Mouse (Mus musculus): ENCODE results near the gene Zbtb5. TPM values are rescaled to one million over a fixed set of nuclear protein-coding genes. Genes with fewer than 3 reads are reported as not detected.
A peak's percentile ranks its signal among the peaks of the same experiment; 100 is the strongest.

Gene Zbtb5
- polyA plus RNA-seq, 1 experiment from 2014 or later: 42.7 TPM

DNA sequence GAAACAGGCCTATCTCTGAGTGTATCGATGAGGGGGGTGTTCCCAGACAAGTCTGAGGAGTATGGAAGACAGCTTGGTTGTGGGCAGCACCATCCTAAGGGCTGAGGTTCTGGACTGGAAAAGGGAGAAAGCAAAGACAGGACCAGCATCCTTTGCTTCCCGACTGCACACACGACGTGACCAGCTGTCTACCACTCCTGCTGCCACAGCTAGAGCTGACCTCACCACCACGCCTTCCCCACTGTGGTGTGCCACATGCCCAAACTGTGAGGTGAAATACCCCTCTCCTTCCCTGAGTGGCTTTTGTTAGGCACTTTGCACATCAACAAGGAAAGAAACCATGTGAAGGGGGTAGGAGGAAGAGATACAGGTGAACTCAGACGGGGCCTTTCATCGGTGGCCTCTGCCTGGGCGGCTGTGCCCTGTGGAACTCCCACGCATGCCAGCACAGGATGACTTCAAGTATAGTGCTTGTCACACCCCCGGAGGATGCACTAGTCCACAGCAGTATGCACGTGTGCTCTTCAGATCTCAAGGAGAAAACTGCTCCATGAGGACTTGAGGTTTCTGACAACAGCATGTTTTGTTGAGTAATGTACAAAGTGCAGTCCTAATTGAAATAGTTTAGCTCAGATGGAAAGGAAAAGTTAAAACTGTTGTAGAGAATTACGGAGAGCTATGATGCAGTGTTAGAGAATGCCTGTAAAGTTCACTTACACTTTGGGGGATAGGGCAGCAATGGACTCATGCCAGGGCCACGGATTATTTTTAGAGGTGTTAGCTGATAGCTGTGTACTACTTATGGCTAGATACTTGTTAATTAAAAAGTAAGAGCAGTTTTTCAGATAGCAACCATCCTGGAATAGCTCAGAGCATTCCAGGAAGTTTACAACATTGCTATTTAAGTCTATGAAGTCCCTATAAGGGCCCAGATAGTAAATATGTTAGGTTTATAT is 25.5 kb upstream of the Zbtb5 start:
- Histone ChIP-seq H3K4me2 (replicated peaks; ENCODE audit: low read depth, low read length) (no peak overlapping the region), H3K4me3 (ENCODE audit: low read depth, low read length) (no peak overlapping the region), H3K9me3 (ENCODE audit: control insufficient read depth, low read length) (no peaks in the 10 kb centered on the region), H3K4me1 (replicated peaks; ENCODE audit: control insufficient read depth, insufficient read depth, low read length) (no peaks in the 10 kb centered on the region), H3K27me3 (ENCODE audit: control insufficient read depth, insufficient read depth, low read length) (no peaks in the 10 kb centered on the region), H3K27ac (ENCODE audit: low read depth, low read length) (no peak overlapping the region), H3K36me3 (ENCODE audit: control insufficient read depth, insufficient read depth, low read length) (no peaks in the 10 kb centered on the region), H3K9ac (ENCODE audit: low read depth, low read length) (no peak overlapping the region)
- DNase-seq (ENCODE audit: low spot score): no peak
- ATAC-seq (ENCODE audit: low FRiP score): no peak
- WGBS: 88% methylated on average over 13 of the region's 13 CpGs

DNA sequence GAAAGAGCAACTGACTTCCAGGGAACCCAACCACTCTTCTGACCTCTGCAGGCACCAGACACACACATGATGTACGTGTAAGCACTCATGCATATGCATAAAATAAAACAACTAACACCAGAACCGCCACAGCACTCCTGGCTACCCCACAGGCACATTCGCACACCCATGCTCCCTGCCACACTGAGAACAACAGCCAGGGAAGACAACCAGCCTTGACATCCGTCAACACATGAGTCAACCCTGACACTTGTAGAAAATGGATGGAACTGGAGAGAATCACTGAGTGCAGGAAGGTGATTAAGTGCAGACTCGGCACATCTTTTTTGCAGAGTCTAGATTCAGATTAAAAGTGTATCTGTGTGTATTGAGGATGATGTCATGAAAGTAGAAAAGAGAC is 24.4 kb upstream of the Zbtb5 start:
- no peak overlapping the region for H3K4me3 ChIP-seq (ENCODE audit: low read depth, low read length)
- DNase-seq (ENCODE audit: low spot score) (no peak), ATAC-seq (ENCODE audit: low FRiP score) (no peak)
- H3K36me3 ChIP-seq (ENCODE audit: control insufficient read depth, insufficient read depth, low read length): no peaks in the 10 kb centered on the region
- H3K27ac ChIP-seq (ENCODE audit: low read depth, low read length): no peak overlapping the region
- no peaks in the 10 kb centered on the region for H3K27me3 ChIP-seq (ENCODE audit: control insufficient read depth, insufficient read depth, low read length)
- no peaks in the 10 kb centered on the region for H3K4me1 ChIP-seq (replicated peaks; ENCODE audit: control insufficient read depth, insufficient read depth, low read length)
- H3K9ac ChIP-seq (ENCODE audit: low read depth, low read length): no peak overlapping the region
- H3K4me2 ChIP-seq (replicated peaks; ENCODE audit: low read depth, low read length): no peak overlapping the region
- WGBS: 79% methylated on average over 5 of the region's 5 CpGs
- H3K9me3 ChIP-seq (ENCODE audit: control insufficient read depth, low read length): no peaks in the 10 kb centered on the region

- no peaks in the 10 kb centered on the region for H3K36me3 ChIP-seq (ENCODE audit: control insufficient read depth, insufficient read depth, low read length)
- no peaks in the 10 kb centered on the region for H3K27me3 ChIP-seq (ENCODE audit: control insufficient read depth, insufficient read depth, low read length)
- H3K9ac ChIP-seq (ENCODE audit: low read depth, low read length): no peak overlapping the region
- H3K4me3 ChIP-seq (ENCODE audit: low read depth, low read length): no peak overlapping the region
- H3K4me2 ChIP-seq (replicated peaks; ENCODE audit: low read depth, low read length): no peak overlapping the region
- WGBS: 96% methylated on average over 10 of the region's 10 CpGs
- no peak overlapping the region for H3K27ac ChIP-seq (ENCODE audit: low read depth, low read length)
- H3K9me3 ChIP-seq (ENCODE audit: control insufficient read depth, low read length): no peaks in the 10 kb centered on the region
- no peaks in the 10 kb centered on the region for H3K4me1 ChIP-seq (replicated peaks; ENCODE audit: control insufficient read depth, insufficient read depth, low read length)
- ATAC-seq (ENCODE audit: low FRiP score) (no peak), DNase-seq (ENCODE audit: low spot score) (no peak)
Measured at GRCm38 (mm10) chr4:45036048-45036447, 23.8 kb upstream of the Zbtb5 start.

GRCm38 (mm10) chr4:45034693-45035628 is 22.7 kb upstream of the Zbtb5 start:
- H3K9me3 ChIP-seq (ENCODE audit: control insufficient read depth, low read length): no peaks in the 10 kb centered on the region

GRCm38 (mm10) chr4:45032586-45032985 is 20.4 kb upstream of the Zbtb5 start:
- no peaks in the 10 kb centered on the region for H3K9me3 ChIP-seq (ENCODE audit: control insufficient read depth, low read length)
- no peak overlapping the region for H3K4me3 ChIP-seq (ENCODE audit: low read depth, low read length)
- no peaks in the 10 kb centered on the region for H3K27me3 ChIP-seq (ENCODE audit: control insufficient read depth, insufficient read depth, low read length)
- no peak overlapping the region for H3K9ac ChIP-seq (ENCODE audit: low read depth, low read length)
- no peak for DNase-seq (ENCODE audit: low spot score)
- no peak overlapping the region for H3K4me2 ChIP-seq (replicated peaks; ENCODE audit: low read depth, low read length)
- H3K36me3 ChIP-seq (ENCODE audit: control insufficient read depth, insufficient read depth, low read length): 0 out of 2 replicates have a peak, but pooled peaks cover 2% of the 10 kb centered on the region
- H3K27ac ChIP-seq (ENCODE audit: low read depth, low read length): no peak overlapping the region
- H3K4me1 ChIP-seq (replicated peaks; ENCODE audit: control insufficient read depth, insufficient read depth, low read length): no peaks in the 10 kb centered on the region
- WGBS: 84% methylated on average over 9 of the region's 9 CpGs
- ATAC-seq (ENCODE audit: low FRiP score): no peak

More at GRCm38 (mm10) chr4:45034693-45035628, 22.7 kb upstream of the Zbtb5 start:
- Histone ChIP-seq H3K4me3 (ENCODE audit: low read depth, low read length) (no peak overlapping the region), H3K36me3 (ENCODE audit: control insufficient read depth, insufficient read depth, low read length) (no peaks in the 10 kb centered on the region), H3K27ac (ENCODE audit: low read depth, low read length) (no peak overlapping the region), H3K27me3 (ENCODE audit: control insufficient read depth, insufficient read depth, low read length) (no peaks in the 10 kb centered on the region), H3K9ac (ENCODE audit: low read depth, low read length) (no peak overlapping the region), H3K4me1 (replicated peaks; ENCODE audit: control insufficient read depth, insufficient read depth, low read length) (no peaks in the 10 kb centered on the region), H3K4me2 (replicated peaks; ENCODE audit: low read depth, low read length) (no peak overlapping the region)
- DNase-seq (ENCODE audit: low spot score) (no peak), ATAC-seq (ENCODE audit: low FRiP score) (no peak)
- WGBS: 79% methylated on average over 16 of the region's 16 CpGs

DNA sequence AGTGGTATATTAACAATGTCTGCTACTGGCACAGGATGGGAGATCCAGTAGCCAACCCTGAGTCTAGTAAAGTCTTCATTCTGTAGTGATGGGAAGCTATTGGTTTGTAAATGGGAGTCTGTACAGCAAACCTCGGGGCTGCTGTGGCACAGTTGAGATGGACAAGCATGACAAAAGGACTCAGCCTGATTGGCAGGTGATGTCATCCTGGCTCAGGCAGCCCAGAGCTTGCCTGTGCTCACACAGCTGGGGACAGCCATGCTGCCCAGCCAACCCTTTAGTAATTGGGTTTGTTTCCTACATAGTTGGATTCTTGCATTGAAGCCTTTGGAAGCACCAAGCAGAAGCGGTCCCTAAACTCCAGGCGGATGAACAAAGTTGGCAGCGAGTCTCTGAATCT is 14.2 kb upstream of the Zbtb5 start:
- H3K9me3 ChIP-seq (ENCODE audit: control insufficient read depth, low read length): no peaks in the 10 kb centered on the region
- H3K4me2 ChIP-seq (replicated peaks; ENCODE audit: low read depth, low read length): no peak overlapping the region
- no peak overlapping the region for H3K27ac ChIP-seq (ENCODE audit: low read depth, low read length)
- ATAC-seq (ENCODE audit: low FRiP score) (no peak), DNase-seq (ENCODE audit: low spot score) (no peak)
- H3K9ac ChIP-seq (ENCODE audit: low read depth, low read length): no peak overlapping the region
- WGBS: 88% methylated on average over 4 of the region's 4 CpGs
- H3K27me3 ChIP-seq (ENCODE audit: control insufficient read depth, insufficient read depth, low read length): no peaks in the 10 kb centered on the region
- no peaks in the 10 kb centered on the region for H3K4me1 ChIP-seq (replicated peaks; ENCODE audit: control insufficient read depth, insufficient read depth, low read length)
- H3K36me3 ChIP-seq (ENCODE audit: control insufficient read depth, insufficient read depth, low read length): 0 out of 2 replicates have a peak, but pooled peaks cover 6% of the 10 kb centered on the region
- no peak overlapping the region for H3K4me3 ChIP-seq (ENCODE audit: low read depth, low read length)

DNA sequence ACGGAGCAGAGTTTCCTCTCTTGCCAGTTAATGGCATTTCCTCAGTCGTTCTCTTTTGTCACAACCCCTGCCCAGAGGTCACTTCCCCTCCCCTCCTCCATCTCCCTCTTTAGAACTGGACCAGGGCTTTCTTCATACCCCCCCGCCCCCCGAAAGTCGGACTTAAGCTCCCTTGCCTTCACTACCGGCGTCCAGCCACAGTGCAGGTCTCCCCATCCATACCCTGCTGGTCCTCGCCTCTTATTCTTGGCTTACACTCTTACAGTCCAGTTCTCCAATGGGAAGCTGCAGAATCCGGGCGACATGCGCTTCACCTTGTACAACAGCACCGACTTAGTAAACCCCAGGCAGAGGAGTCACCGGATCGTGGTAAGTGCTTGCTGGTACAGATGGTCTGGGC is 6.8 kb upstream of the Zbtb5 start:
- DNase-seq (ENCODE audit: low spot score) (peak; percentile 17), ATAC-seq (ENCODE audit: low FRiP score) (peak; percentile 48; the same call in 1 of the 2 replicates)
- Histone ChIP-seq H3K27me3 (ENCODE audit: control insufficient read depth, insufficient read depth, low read length) (no peaks in the 10 kb centered on the region), H3K36me3 (ENCODE audit: control insufficient read depth, insufficient read depth, low read length) (0 out of 2 replicates have a peak, but pooled peaks cover 2% of the 10 kb centered on the region), H3K4me3 (ENCODE audit: low read depth, low read length) (peak overlapping the region; percentile 78), H3K9ac (ENCODE audit: low read depth, low read length) (peak overlapping the region; percentile 71), H3K27ac (ENCODE audit: low read depth, low read length) (no peak overlapping the region), H3K4me1 (replicated peaks; ENCODE audit: control insufficient read depth, insufficient read depth, low read length) (no peaks in the 10 kb centered on the region; the same call in 1 of the 2 replicates), H3K4me2 (replicated peaks; ENCODE audit: low read depth, low read length) (peak overlapping the region; percentile 83), H3K9me3 (ENCODE audit: control insufficient read depth, low read length) (no peaks in the 10 kb centered on the region)
- WGBS: 1% methylated on average over 14 of the region's 14 CpGs

DNA sequence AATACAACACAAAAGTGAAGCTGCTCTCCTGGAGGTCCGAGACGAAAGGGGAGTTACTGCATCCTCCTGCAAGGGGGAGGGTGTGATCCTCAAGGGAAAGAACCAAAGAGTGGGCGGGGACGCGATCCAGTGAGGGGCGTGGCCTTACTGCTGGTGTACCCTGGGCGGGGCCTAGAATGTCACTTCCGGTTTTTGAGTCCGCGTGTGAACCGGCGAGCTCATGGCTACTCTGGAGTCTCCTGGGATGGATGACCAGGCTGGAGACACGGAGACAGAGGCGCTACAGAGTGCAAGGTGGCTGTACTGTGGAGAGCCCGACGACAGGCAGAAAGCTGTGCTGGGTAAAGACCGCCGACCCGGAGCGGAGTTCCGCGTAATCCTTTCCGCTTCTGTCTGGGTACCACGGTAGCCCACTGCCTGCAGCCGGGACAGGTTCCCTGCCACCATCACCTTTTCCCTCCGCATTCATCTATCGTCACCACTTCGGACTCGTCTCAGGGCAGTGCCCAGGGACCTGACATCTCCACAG is 6.3 kb upstream of the Zbtb5 start, which contains the start of gene Polr1e:
Gene Polr1e, plus strand, starts transcription at position 132 of the 529 bp plus-strand sequence.
- 0% methylated on average over 29 of the region's 29 CpGs for WGBS
- Histone ChIP-seq H3K27ac (ENCODE audit: low read depth, low read length) (no peak within 1 kb of the TSS), H3K36me3 (ENCODE audit: control insufficient read depth, insufficient read depth, low read length) (no peaks in the 10 kb centered on the region)

More for the DNA sequence above, 6.3 kb upstream of the Zbtb5 start, which contains the start of gene Polr1e:
- ATAC-seq (ENCODE audit: low FRiP score): peak; percentile 92
- H3K27me3 ChIP-seq (ENCODE audit: control insufficient read depth, insufficient read depth, low read length): no peaks in the 10 kb centered on the region
- peak within 1 kb of the TSS; percentile 83 for H3K4me2 ChIP-seq (replicated peaks; ENCODE audit: low read depth, low read length)
- DNase-seq (ENCODE audit: low spot score): peak; percentile 97
- H3K4me1 ChIP-seq (replicated peaks; ENCODE audit: control insufficient read depth, insufficient read depth, low read length): no peaks in the 10 kb centered on the region; the same call in 1 of the 2 replicates
- peak within 1 kb of the TSS; percentile 78 for H3K4me3 ChIP-seq (ENCODE audit: low read depth, low read length)
- peak within 1 kb of the TSS; percentile 71 for H3K9ac ChIP-seq (ENCODE audit: low read depth, low read length)
- H3K9me3 ChIP-seq (ENCODE audit: control insufficient read depth, low read length): no peaks in the 10 kb centered on the region
